Mouse (Mus musculus): ENCODE data around the gene Armcx5. TPM values are rescaled to one million over a fixed set of nuclear protein-coding genes. Genes with fewer than 3 reads are reported as not detected.
A peak's percentile ranks its signal among the peaks of the same experiment; 100 is the strongest.
"Not testable (repeated sequence)": the region's sequence is repeated elsewhere in the genome, so short reads cannot be mapped to it uniquely, and the experiment has no call there.

The Armcx5 gene
- polyA plus RNA-seq (2016; fragmentation: Nextera tagmentation; extraction: Ambion mirVana), result 8.7 and 11.0 TPM in 2 replicates

DNA sequence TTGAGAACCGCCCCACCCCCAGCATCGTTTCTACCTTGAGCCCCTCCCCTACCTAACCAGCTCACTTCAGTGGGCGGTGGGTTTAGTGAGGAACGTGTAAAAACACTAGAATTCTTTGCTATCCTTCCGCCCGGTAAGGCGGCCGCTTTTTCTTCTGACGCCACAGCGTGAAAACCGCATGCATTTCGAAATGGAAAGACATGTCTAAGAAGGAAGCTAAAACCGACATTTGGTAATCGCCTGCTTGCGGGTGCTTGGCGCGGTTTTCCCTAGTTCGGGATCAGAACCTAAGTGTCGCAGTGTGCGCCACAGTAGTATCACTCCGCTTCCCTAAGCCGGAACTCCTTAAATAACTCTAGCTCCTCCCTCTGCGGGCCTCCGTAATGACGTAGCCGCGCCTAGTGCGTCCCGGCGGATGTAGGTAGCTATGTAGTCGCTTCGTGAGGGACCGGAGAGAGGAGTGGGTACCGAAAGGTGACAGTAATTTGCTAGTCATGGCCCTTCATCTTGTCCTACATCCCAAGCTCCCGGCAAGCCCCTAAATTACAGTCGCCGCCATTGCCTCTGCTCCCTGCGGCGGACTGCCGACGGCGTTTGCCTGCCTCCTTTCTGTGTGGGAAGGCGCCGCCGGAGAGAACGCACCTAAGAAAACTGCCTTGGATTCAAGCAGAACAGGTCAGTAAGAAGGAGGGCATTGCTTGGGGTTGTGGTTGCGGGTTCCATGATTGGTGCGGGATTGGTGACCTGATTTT is at the start of gene Armcx5, which contains the start of gene Gprasp1:
TSS of gene Armcx5 (plus strand) at position 430 of the 752 bp plus-strand sequence.
TSS of gene Gprasp1 (plus strand) at position 430 of the 752 bp plus-strand sequence.
- Histone ChIP-seq H3K27me3 (ENCODE audit: insufficient read depth, poor library complexity, severe bottlenecking) (0 out of 2 replicates have a peak, but pooled peaks cover 7% of the 10 kb centered on the region), H3K36me3 (peaks cover 8% of the 10 kb centered on the region; the same call in 1 of the 2 replicates), H3K4me3 (peak within 1 kb of the TSS; percentile 68), H3K9me3 (no peaks in the 10 kb centered on the region), H3K27ac (peak within 1 kb of the TSS; percentile 87), H3K4me1 (no peaks in the 10 kb centered on the region)
- peak; percentile 92 for DNase-seq (ENCODE audit: low spot score)
- WGBS, result 19% methylated on average over 48 of the region's 48 CpGs

GRCm38 (mm10) chrX:135693633-135694032 is 48.9 kb upstream of the Armcx5 start, which contains the start of gene Tcp11x2:
Tcp11x2 (minus strand) TSS chrX:135693790.
- H3K36me3 ChIP-seq, result no peaks in the 10 kb centered on the region
- DNase-seq (ENCODE audit: low spot score), result no peak
- no peak within 1 kb of the TSS for H3K27ac ChIP-seq
- H3K27me3 ChIP-seq (ENCODE audit: insufficient read depth, poor library complexity, severe bottlenecking), result peaks cover 11% of the 10 kb centered on the region; the same call in 1 of the 2 replicates
- WGBS, result 58% methylated on average over 1 of the region's 1 CpGs
- H3K9me3 ChIP-seq, result no peaks in the 10 kb centered on the region
- H3K4me3 ChIP-seq, result no peak within 1 kb of the TSS
- H3K4me1 ChIP-seq, result no peaks in the 10 kb centered on the region

GRCm38 (mm10) chrX:135703111-135703510 is 39.4 kb upstream of the Armcx5 start:
- H3K4me1 ChIP-seq, result no peaks in the 10 kb centered on the region
- DNase-seq (ENCODE audit: low spot score), result no peak
- WGBS, result 88% methylated on average over 1 of the region's 1 CpGs
- H3K27me3 ChIP-seq (ENCODE audit: insufficient read depth, poor library complexity, severe bottlenecking), result no peaks in the 10 kb centered on the region
- H3K9me3 ChIP-seq, result no peaks in the 10 kb centered on the region
- no peaks in the 10 kb centered on the region for H3K36me3 ChIP-seq
- H3K4me3 ChIP-seq, result no peak overlapping the region
- no peak overlapping the region for H3K27ac ChIP-seq

GRCm38 (mm10) chrX:135704349-135704748 is 38.2 kb upstream of the Armcx5 start:
- Histone ChIP-seq H3K27ac (no peak overlapping the region), H3K4me3 (no peak overlapping the region), H3K9me3 (no peaks in the 10 kb centered on the region), H3K36me3 (no peaks in the 10 kb centered on the region), H3K27me3 (ENCODE audit: insufficient read depth, poor library complexity, severe bottlenecking) (no peaks in the 10 kb centered on the region), H3K4me1 (no peaks in the 10 kb centered on the region)
- 43% methylated on average over 2 of the region's 2 CpGs for WGBS
- no peak for DNase-seq (ENCODE audit: low spot score)

DNA sequence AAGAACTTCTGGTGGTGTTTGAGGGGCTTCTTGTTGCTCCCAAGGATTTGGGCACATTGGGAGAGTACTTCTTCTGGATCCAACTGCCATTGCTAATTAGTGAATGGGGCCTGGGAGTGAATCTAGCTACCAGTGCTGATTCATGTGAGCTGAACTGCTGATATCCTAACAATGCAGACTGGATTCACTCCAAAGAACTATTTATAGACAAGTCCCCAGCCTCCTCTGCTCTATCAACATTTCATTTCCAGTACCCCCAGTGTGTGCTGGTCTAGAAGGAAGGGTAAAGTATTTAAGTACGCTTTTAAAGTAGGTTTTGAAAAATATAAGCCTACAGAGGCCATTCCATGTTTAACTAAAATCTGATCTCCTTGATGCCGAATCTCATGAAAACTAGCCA is 29.7 kb upstream of the Armcx5 start:
- 69% methylated on average over 2 of the region's 2 CpGs for WGBS
- no peaks in the 10 kb centered on the region for H3K9me3 ChIP-seq
- no peak overlapping the region for H3K4me3 ChIP-seq
- no peak overlapping the region for H3K27ac ChIP-seq
- DNase-seq (ENCODE audit: low spot score), result no peak
- H3K27me3 ChIP-seq (ENCODE audit: insufficient read depth, poor library complexity, severe bottlenecking), result no peaks in the 10 kb centered on the region
- no peaks in the 10 kb centered on the region for H3K36me3 ChIP-seq
- no peaks in the 10 kb centered on the region for H3K4me1 ChIP-seq

GRCm38 (mm10) chrX:135725161-135725560 is 17.4 kb upstream of the Armcx5 start, which contains the start of gene Tmsb15a:
Tmsb15a (minus strand) TSS chrX:135725261.
- no peak for DNase-seq (ENCODE audit: low spot score)
- 75% methylated on average over 10 of the region's 10 CpGs for WGBS
- H3K27me3 ChIP-seq (ENCODE audit: insufficient read depth, poor library complexity, severe bottlenecking), result peaks cover 15% of the 10 kb centered on the region; the same call in 1 of the 2 replicates
- H3K27ac ChIP-seq, result no peak within 1 kb of the TSS
- H3K36me3 ChIP-seq, result no peaks in the 10 kb centered on the region
- no peaks in the 10 kb centered on the region for H3K4me1 ChIP-seq
- no peaks in the 10 kb centered on the region for H3K9me3 ChIP-seq
- no peak within 1 kb of the TSS for H3K4me3 ChIP-seq

GRCm38 (mm10) chrX:135738730-135739520 is 3.6 kb upstream of the Armcx5 start:
- Histone ChIP-seq H3K4me3 (no peak overlapping the region), H3K4me1 (no peaks in the 10 kb centered on the region), H3K36me3 (no peaks in the 10 kb centered on the region), H3K27ac (no peak overlapping the region), H3K9me3 (no peaks in the 10 kb centered on the region), H3K27me3 (ENCODE audit: insufficient read depth, poor library complexity, severe bottlenecking) (0 out of 2 replicates have a peak, but pooled peaks cover 7% of the 10 kb centered on the region)
- 85% methylated on average over 2 of the region's 2 CpGs for WGBS
- DNase-seq (ENCODE audit: low spot score), result no peak

DNA sequence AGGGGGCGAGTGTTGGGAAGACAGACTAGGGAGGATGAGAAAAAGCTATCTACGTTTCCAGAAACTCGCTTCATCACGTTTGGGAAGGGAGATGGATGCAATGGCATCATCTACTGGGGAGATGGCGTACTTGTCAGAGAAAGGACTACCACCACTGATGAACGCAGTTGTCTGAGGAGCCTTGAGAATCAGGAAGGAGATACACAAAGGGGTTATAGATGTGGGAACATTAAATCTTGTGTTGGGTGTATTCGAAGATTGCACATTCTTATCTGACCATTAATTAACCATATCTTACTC is 473 bp downstream of the Armcx5 start:
- 0 out of 2 replicates have a peak, but pooled peaks cover 7% of the 10 kb centered on the region for H3K27me3 ChIP-seq (ENCODE audit: insufficient read depth, poor library complexity, severe bottlenecking)
- peaks cover 8% of the 10 kb centered on the region; the same call in 1 of the 2 replicates for H3K36me3 ChIP-seq
- H3K27ac ChIP-seq, result peak overlapping the region; percentile 87
- no peaks in the 10 kb centered on the region for H3K9me3 ChIP-seq
- no peak for DNase-seq (ENCODE audit: low spot score)
- 19% methylated on average over 7 of the region's 7 CpGs for WGBS
- H3K4me3 ChIP-seq, result peak overlapping the region; percentile 68
- H3K4me1 ChIP-seq, result no peaks in the 10 kb centered on the region

- H3K4me1 ChIP-seq; H3K27me3 ChIP-seq (ENCODE audit: insufficient read depth, poor library complexity, severe bottlenecking); H3K36me3 ChIP-seq; H3K4me3 ChIP-seq; H3K27ac ChIP-seq; H3K9me3 ChIP-seq; DNase-seq (ENCODE audit: low spot score): not testable (repeated sequence)
- WGBS, result 75% methylated on average over 3 of the region's 3 CpGs
These were observed 2.8 kb downstream of the Armcx5 start for GRCm38 (mm10) chrX:135745376-135745775.

DNA sequence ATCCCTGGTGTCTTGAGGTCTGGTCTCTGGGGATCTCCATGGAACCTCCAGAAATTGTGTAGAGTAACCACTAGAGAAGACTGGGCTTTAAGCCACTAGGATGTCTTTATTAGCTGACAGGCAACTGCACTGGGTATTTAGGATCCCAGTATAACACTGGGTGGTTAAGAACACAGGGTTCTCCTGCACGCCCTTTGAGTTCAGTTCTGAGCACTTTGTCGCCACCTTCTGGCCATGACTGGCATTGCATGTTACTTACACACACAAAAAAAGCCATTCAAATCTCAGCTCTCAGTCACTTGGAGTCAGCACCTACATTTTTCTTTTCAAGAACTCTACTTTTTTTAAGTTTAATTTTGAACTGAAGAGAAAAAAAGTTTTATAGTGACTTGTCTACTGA is 10.3 kb downstream of the Armcx5 start:
- Histone ChIP-seq H3K4me1 (no peaks in the 10 kb centered on the region), H3K27me3 (ENCODE audit: insufficient read depth, poor library complexity, severe bottlenecking) (no peaks in the 10 kb centered on the region), H3K36me3 (no peaks in the 10 kb centered on the region), H3K27ac (no peak overlapping the region), H3K4me3 (no peak overlapping the region), H3K9me3 (no peaks in the 10 kb centered on the region)
- peak; percentile 81 for DNase-seq (ENCODE audit: low spot score)
- WGBS, result 3% methylated on average over 2 of the region's 2 CpGs

- Histone ChIP-seq H3K4me1 (no peaks in the 10 kb centered on the region), H3K4me3 (no peak overlapping the region), H3K27ac (no peak overlapping the region), H3K27me3 (ENCODE audit: insufficient read depth, poor library complexity, severe bottlenecking) (no peaks in the 10 kb centered on the region), H3K9me3 (no peaks in the 10 kb centered on the region), H3K36me3 (0 out of 2 replicates have a peak, but pooled peaks cover 9% of the 10 kb centered on the region)
- no peak for DNase-seq (ENCODE audit: low spot score)
These were observed 19.2 kb downstream of the Armcx5 start for GRCm38 (mm10) chrX:135761707-135762106.

- no peaks in the 10 kb centered on the region for H3K36me3 ChIP-seq
- H3K27ac ChIP-seq, result no peak overlapping the region
- no peak for DNase-seq (ENCODE audit: low spot score)
- no peaks in the 10 kb centered on the region for H3K27me3 ChIP-seq (ENCODE audit: insufficient read depth, poor library complexity, severe bottlenecking)
- no peaks in the 10 kb centered on the region for H3K4me1 ChIP-seq
- H3K4me3 ChIP-seq, result no peak overlapping the region
- no peaks in the 10 kb centered on the region for H3K9me3 ChIP-seq
- WGBS, result 26% methylated on average over 3 of the region's 3 CpGs
These were observed 25.6 kb downstream of the Armcx5 start for GRCm38 (mm10) chrX:135768043-135768548.

DNA sequence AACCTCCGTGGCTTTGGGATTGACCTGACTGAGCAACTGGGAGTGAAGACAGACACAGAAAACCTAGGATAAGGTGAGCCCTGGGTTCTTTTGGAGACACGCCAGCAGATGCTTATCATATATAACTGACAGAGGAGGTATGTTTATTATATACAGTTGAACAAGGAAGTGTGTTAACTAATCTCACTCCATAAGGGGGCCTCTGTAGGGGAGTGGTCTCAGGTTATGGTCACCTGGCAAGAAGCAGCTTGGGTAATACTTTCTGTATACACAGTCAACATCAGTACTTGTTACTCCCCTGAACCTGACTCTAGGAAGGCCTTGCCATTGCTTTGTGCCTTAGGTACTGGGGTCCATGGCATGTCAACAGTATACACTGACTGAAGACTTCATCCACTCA is 26.0 kb downstream of the Armcx5 start:
- Histone ChIP-seq H3K27me3 (ENCODE audit: insufficient read depth, poor library complexity, severe bottlenecking) (no peaks in the 10 kb centered on the region), H3K4me3 (no peak overlapping the region), H3K27ac (no peak overlapping the region), H3K36me3 (no peaks in the 10 kb centered on the region), H3K4me1 (no peaks in the 10 kb centered on the region), H3K9me3 (no peaks in the 10 kb centered on the region)
- 58% methylated on average over 2 of the region's 2 CpGs for WGBS
- DNase-seq (ENCODE audit: low spot score), result no peak

Data from heart, embryonic 10.5 days (tissue).